Mouse (Mus musculus): ENCODE results near the gene Gpx5. TPM values are rescaled to one million over a fixed set of nuclear protein-coding genes. Genes with fewer than 3 reads are reported as not detected.
A peak's percentile ranks its signal among the peaks of the same experiment; 100 is the strongest.

Gpx5 gene
- total RNA-seq (2021), result not detected
- long read RNA-seq, experiment 1, result 0 reads
- long read RNA-seq, experiment 2, result 0 reads

DNA sequence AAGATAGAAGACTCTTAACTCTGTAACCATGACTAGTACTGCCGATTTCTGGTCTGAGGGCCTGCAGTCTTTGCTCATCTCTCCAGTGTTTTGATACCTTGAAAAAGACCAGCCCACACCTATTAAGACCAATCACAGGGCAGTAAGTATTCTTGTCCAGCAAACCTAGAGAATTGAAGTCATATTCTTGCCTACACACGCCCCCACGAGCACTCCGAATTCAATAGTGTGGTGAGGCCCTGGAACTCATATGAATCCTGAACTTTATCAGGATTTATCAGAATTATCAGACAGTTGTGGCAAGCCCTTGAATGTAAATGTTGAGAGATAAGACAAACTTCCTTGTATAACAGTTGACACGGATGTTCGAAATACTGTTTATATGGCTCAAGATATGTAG is at the start of gene Gpx5:
TSS of gene Gpx5 (minus strand) at position 101 of the 400 bp plus-strand sequence.
- no peak for DNase-seq (ENCODE audit: extremely low spot score in 1 of 2, low spot score in 2 of 2)
- intact Hi-C loops (cut with DNase I), result no loop called here
- no peak within 1 kb of the TSS for H3K27ac ChIP-seq
- H3K4me3 ChIP-seq, result no peak within 1 kb of the TSS
- no peak for TF ChIP-seq CTCF (IDR thresholded peaks at IDR 0.05)

DNA sequence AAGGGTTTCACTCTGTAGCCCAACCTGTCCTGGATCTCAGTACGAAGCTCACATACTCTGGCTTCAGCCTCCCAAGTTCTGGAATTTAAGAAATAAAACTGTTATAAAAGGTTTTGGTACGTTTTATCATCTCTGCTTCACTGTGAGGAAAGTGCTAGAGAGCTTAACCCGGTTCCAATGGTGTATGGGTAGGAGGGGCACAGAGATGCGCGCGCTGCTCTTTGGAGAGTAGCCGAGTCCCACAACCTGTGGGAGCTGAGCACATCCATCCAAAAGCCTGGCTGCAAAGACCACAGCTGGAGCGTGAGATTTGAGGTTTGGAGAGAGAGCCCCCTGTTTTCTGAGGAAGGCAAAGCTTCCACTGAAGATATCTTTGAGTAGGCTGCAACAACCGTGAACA is 34.9 kb upstream of the Gpx5 start:
- peak overlapping the region; percentile 60 for H3K4me3 ChIP-seq
- H3K27ac ChIP-seq, result no peak overlapping the region
- DNase-seq (ENCODE audit: extremely low spot score in 1 of 2, low spot score in 2 of 2), result no peak
- no peak for TF ChIP-seq CTCF (IDR thresholded peaks at IDR 0.05)
- intact Hi-C loops (cut with DNase I), result loop anchor here (2.0 to 5.0 kb wide), 4 partner anchors 51 to 155 kb away; no protein-coding TSS in a partner anchor

DNA sequence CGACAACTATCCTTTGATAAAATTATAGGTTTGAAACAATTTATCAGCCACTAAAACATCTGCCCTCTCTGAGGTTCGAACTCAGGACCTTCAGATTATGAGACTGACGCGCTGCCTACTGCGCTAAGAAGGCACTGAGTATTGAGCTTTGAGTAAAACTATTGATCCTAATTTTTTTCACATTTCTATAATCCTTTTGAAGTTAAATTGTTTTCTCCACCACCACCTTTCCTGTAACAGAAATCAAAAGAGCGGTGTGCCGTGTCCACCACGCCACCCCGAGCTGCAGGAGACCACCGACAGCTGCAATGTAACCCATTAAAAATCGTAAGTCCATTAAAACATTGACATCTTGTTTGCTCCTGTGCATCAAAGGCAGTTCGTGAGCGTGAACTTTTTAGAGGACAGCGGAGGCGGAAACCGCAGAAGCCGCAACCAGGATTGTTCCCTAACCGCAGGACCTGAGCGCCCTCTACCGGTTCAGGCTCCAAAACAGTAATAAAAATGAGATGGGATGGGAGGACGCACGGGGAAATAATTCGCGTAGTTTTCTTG is 34.2 kb upstream of the Gpx5 start:
- peak; percentile 82 to 85 for DNase-seq (ENCODE audit: extremely low spot score in 1 of 2, low spot score in 2 of 2)
- Histone ChIP-seq H3K27ac (no peak overlapping the region), H3K4me3 (peak overlapping the region; percentile 60)
- intact Hi-C loops (cut with DNase I), result loop anchor here (2.0 to 5.0 kb wide), 4 partner anchors 50 to 154 kb away; no protein-coding TSS in a partner anchor
- peak; percentile 82 for TF ChIP-seq CTCF (IDR thresholded peaks at IDR 0.05)

DNA sequence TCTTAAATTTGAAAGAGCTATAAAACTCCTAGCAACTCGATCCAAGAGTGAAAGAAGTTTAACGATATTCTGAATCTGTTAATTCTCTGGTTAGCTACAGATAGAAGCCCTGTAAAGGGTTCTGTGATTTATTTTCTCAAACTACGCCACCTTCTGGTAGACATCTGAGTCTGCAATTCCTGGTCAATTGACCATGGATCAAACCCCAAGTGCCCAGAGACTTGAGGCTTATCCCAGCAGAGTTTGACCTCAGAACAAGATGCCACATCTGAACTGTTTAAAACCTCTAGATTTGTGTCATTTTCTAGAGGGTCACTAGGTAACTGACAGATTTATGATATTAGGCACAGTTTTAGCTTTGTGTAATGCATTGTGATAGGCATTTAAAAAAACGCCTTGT is 33.7 kb upstream of the Gpx5 start:
- H3K4me3 ChIP-seq, result peak overlapping the region; percentile 60; the same call in 1 of the 2 replicates
- intact Hi-C loops (cut with DNase I), result loop anchor here (2.0 to 5.0 kb wide), 4 partner anchors 49 to 153 kb away; no protein-coding TSS in a partner anchor

DNA sequence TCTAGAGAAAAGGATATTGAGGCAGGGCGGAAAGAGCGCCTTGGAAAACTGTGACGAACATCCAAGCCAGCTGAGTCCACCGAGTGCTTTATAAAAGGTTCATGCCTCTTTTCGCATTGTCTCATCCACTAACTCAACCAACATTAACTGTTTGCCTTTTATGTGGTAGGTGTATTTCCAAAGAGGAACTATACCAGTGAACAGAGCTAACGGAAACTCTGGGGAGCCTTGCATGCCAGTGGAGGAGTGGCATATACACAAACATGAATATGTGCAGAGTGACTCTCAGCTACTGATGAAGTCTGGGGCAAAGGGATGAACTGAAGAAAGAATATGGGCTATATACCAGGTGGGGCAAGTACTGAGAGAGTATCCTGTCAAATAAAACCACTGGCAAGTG is 30.9 kb upstream of the Gpx5 start:
- Histone ChIP-seq H3K4me3 (peak overlapping the region; percentile 49), H3K27ac (no peak overlapping the region)
- intact Hi-C loops (cut with DNase I), result no loop called here
- TF ChIP-seq CTCF (IDR thresholded peaks at IDR 0.05), result no peak
- DNase-seq (ENCODE audit: extremely low spot score in 1 of 2, low spot score in 2 of 2), result no peak

More for the DNA sequence above, 33.7 kb upstream of the Gpx5 start:
- TF ChIP-seq CTCF (IDR thresholded peaks at IDR 0.05), result peak; percentile 70
- no peak overlapping the region for H3K27ac ChIP-seq
- DNase-seq (ENCODE audit: extremely low spot score in 1 of 2, low spot score in 2 of 2), result no peak

DNA sequence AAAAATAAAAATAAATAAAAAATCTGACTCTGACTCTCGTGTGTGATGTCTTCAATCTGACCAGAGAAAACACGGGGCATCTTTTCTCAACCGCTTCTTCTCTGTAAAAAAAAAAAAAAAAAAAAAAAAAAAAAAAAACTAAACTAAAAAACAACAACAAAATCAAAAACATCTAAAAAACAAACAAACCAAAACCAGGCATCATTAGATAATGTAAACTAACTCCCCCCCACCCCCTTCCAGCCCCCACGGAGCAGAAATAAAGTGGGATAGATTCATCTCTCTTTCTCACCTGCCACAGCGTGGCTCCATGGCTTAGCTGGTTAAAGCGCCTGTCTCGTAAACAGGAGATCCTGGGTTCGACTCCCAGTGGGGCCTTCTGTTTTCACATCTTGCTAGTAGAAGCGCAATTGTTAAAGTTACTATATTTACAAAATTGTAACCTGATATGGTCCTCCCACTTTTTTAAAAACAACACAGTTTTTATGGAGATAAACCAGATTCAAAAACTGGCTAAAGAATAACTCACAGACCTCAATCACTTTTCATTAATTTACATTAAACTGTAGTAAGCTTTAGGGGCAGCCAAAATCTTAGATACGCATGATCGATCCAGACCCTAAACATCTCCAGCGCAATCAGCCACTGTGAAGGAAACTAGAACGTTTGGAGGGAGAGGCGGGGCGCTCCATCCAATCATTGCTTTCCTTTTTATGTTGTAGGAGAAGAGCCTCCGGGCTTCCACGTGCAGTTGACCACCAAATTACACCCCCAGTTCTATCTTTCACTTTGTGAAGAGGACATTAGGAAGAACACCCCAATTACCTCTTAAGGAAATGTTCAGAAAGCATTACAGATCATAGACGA is 30.2 kb upstream of the Gpx5 start:
- Histone ChIP-seq H3K4me3 (peak overlapping the region; percentile 49), H3K27ac (no peak overlapping the region)
- no peak for TF ChIP-seq CTCF (IDR thresholded peaks at IDR 0.05)
- intact Hi-C loops (cut with DNase I), result no loop called here
- DNase-seq (ENCODE audit: extremely low spot score in 1 of 2, low spot score in 2 of 2), result peak; percentile 73 to 74

DNA sequence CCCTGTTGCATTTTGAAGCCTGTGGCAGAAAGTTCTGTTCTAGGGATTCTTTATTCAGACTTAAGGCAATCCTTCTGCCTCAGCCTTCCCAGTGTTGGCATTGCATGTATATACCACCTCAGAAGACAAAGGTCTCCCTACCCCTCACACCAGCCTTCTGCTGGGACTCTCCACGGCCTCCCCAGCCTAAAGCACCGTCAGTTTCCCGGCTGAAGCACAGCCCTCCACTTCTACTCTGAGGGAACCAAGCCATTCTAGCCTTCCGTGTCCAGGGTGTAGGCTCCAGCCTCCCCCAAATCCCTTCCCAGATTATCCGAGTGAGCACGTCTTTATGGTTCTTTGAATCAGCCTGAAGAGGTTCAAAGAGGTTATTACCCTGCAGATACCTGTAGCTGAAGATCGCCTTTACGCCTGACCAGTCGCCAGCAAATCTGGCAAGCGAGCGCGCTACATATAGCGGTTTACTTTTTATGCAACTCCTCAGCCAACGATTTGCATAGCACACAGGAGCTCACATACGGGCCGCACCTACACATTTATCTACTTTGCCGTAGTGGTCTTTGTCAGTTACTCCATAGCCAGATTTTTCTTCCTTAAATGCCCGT is 29.5 kb upstream of the Gpx5 start:
- intact Hi-C loops (cut with DNase I), result no loop called here
- peak; percentile 17 to 31 for DNase-seq (ENCODE audit: extremely low spot score in 1 of 2, low spot score in 2 of 2)
- peak overlapping the region; percentile 49 for H3K4me3 ChIP-seq
- no peak for TF ChIP-seq CTCF (IDR thresholded peaks at IDR 0.05)
- H3K27ac ChIP-seq, result no peak overlapping the region

DNA sequence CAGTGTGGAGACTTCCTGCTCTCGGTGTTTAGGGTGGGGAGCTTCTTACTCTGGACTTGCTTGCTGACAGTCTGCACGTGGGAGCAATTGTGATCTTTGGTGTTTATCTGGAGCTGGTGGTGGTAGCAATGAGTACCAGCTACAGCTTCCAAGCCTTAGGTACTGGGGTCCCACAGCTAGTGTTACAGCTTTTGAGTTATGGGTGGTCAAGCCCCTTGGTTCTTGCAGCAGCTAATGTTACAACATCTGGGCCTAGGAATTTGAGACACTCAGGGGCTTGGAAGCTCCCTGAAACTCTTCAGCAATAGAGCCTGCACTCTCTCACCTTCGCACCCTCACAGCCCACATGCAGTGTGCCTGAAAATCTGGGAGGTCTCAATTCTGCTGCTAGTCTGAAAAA is 27.7 kb upstream of the Gpx5 start:
- intact Hi-C loops (cut with DNase I), result no loop called here
- no peak for TF ChIP-seq CTCF (IDR thresholded peaks at IDR 0.05)
- H3K27ac ChIP-seq, result no peak overlapping the region

DNA sequence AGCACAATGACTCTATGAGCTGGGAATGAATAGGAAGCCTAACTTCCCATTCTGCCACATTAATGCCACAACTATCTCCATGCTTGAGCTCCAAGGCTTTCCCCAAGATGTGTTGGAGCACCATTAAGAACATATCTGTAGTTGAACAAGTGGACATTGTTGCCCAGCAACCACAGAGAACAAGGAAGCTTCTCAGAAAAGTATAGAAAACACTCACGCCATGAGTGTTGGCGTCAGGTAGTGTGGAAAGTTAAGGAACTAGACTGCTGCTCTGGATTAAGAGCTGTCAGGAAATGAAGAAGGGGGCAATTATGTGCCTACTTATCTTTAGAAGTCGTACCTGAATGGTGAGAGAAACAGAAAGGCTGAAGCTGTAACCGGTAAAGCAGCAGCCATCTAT is 21.4 kb upstream of the Gpx5 start:
- TF ChIP-seq CTCF (IDR thresholded peaks at IDR 0.05), result no peak
- no peak overlapping the region for H3K27ac ChIP-seq
- no peak for DNase-seq (ENCODE audit: extremely low spot score in 1 of 2, low spot score in 2 of 2)
- no peak overlapping the region for H3K4me3 ChIP-seq
- intact Hi-C loops (cut with DNase I), result no loop called here

More for the DNA sequence above, 27.7 kb upstream of the Gpx5 start:
- DNase-seq (ENCODE audit: extremely low spot score in 1 of 2, low spot score in 2 of 2), result no peak
- no peak overlapping the region for H3K4me3 ChIP-seq

DNA sequence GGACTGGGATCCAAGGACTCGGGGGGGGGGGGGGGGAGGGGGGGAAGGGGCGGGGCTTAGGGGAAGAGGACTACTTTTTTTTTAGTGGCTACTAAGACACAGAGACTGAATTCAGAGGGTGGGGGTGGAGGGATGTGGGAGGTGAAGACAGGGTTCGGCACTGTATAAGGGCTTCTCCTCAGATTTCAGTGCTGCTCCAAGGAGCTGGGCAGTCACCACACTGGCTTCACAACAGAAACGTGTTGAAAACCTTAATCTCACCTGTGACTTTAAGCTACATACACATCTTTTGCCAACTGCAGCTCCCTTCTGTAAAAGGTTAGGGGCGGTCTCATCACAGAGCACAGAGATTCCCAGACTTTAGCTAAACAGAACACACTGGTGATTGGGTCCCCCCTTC is 20.3 kb upstream of the Gpx5 start:
- DNase-seq (ENCODE audit: extremely low spot score in 1 of 2, low spot score in 2 of 2), result no peak
- H3K27ac ChIP-seq, result no peak overlapping the region
- TF ChIP-seq CTCF (IDR thresholded peaks at IDR 0.05), result no peak
- intact Hi-C loops (cut with DNase I), result no loop called here
- no peak overlapping the region for H3K4me3 ChIP-seq

DNA sequence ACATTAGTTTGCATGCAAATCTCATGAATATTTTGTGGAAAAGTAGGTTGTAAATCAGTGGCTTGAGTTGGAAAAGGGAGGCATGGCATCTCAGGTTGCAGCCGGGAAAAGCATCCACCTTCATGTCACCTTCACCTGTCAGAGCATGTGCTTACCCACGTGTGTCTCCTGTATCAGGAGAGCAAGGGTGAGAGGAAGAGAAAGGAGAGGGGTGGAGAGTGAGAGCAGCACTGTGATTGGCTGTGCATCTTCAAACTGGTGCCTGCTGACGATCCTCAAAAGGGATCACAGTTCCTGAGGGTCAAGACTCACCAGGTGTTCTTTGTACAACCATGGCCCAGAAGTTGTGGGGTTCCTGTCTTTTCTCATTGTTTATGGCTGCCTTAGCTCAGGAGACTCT is 19.4 kb upstream of the Gpx5 start, which contains the start of gene Gpx6:
TSS of gene Gpx6 (plus strand) at position 200 of the 400 bp plus-strand sequence.
- no peak for TF ChIP-seq CTCF (IDR thresholded peaks at IDR 0.05)
- DNase-seq (ENCODE audit: extremely low spot score in 1 of 2, low spot score in 2 of 2), result no peak
- intact Hi-C loops (cut with DNase I), result no loop called here
- no peak within 1 kb of the TSS for H3K27ac ChIP-seq
- no peak within 1 kb of the TSS for H3K4me3 ChIP-seq

DNA sequence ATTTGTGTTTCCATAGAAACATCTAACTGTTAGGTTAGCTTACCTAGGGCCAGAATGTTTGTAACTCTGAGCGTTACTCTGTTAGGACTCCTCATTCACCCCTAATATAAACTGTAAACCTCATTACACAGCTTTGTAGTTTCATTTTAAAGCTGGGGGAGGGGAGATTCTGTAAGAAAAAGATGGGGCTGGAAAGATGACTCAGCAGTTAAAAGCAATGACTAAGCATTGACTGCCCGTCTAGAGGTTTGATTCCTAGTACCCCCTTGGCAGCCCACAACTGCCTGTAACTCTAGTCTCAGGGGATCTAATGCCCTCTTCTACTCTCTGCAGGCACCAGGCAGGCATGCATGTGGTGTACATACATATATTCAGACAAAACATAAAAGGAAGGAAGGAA is 17.3 kb upstream of the Gpx5 start:
- H3K27ac ChIP-seq, result no peak overlapping the region
- no peak for DNase-seq (ENCODE audit: extremely low spot score in 1 of 2, low spot score in 2 of 2)
- no peak for TF ChIP-seq CTCF (IDR thresholded peaks at IDR 0.05)
- intact Hi-C loops (cut with DNase I), result no loop called here
- H3K4me3 ChIP-seq, result no peak overlapping the region
